Mouse (Mus musculus): Measurements from ENCODE around the gene Olfr56. TPM values are rescaled to one million over a fixed set of nuclear protein-coding genes. Genes with fewer than 3 reads are reported as not detected.
"Not testable (repeated sequence)": the region's sequence is repeated elsewhere in the genome, so short reads cannot be mapped to it uniquely, and the experiment has no call there.

The Olfr56 gene
- polyA plus RNA-seq, 1 experiment from 2014 or later: not detected

DNA sequence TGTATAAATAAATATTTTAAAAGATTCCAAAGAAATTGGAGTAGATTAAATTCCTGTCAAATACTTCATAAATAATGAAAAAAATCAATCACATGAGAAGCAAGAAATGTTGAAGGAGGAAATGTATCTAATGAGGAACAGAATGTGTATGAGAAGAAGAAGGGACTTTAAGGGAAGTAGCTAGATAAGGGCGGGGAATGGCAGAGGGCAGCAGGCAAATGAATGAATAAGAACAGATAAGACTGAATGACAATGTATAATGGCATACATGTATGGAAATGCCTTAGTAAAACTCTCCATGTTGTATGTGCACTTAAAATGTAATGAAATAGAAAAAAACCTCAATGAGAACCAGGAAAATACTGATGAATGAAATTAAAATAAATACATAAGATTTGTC is 89.7 kb downstream of the Olfr56 start:
- Histone ChIP-seq H3K27me3 (no peaks in the 10 kb centered on the region), H3K9ac (no peak overlapping the region), H3K4me3 (no peak overlapping the region), H3K4me2 (replicated peaks) (no peak overlapping the region), H3K36me3 (no peaks in the 10 kb centered on the region), H3K4me1 (no peaks in the 10 kb centered on the region), H3K9me3 (replicated peaks) (no peaks in the 10 kb centered on the region), H3K27ac (no peak overlapping the region)
- WGBS: 85% methylated on average over 1 of the region's 1 CpGs
- no peak for ATAC-seq (ENCODE audit: low FRiP score)

- H3K4me3 ChIP-seq; ATAC-seq (ENCODE audit: low FRiP score); H3K4me1 ChIP-seq; H3K9me3 ChIP-seq (replicated peaks); H3K27ac ChIP-seq; H3K9ac ChIP-seq; H3K27me3 ChIP-seq; H3K4me2 ChIP-seq (replicated peaks); H3K36me3 ChIP-seq: not testable (repeated sequence)
- WGBS: 78% methylated on average over 6 of the region's 6 CpGs
Observed at GRCm38 (mm10) chr11:49076001-49076757, 97.5 kb downstream of the Olfr56 start, which contains the start of gene Ifi47. Gene Ifi47, plus strand, starts transcription at chr11:49076587.

DNA sequence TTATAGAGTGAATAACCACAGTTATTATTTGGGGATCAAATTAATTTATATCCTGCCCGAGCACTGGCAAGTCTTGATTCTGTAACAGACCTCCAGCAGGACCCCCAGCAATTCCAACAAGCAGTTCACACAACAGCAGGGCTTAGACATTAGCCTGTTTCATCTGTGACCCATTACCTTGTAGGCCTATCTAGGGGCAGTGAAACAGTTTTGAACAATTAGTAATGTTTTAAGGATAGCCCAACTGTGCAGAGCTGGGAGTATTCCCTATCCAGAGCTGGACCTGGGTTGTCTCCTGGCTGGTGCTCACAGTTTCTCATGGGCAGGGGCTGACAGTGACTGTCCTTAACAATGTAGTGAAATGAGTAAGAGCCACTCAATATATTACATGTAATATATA is 98.3 kb downstream of the Olfr56 start:
- no peak overlapping the region for H3K4me2 ChIP-seq (replicated peaks)
- H3K4me3 ChIP-seq: no peak overlapping the region
- H3K27ac ChIP-seq: no peak overlapping the region
- ATAC-seq (ENCODE audit: low FRiP score): no peak
- H3K4me1 ChIP-seq: no peaks in the 10 kb centered on the region
- WGBS: 89% methylated on average over 1 of the region's 1 CpGs
- H3K9ac ChIP-seq: no peak overlapping the region
- no peaks in the 10 kb centered on the region for H3K27me3 ChIP-seq
- H3K9me3 ChIP-seq (replicated peaks): no peaks in the 10 kb centered on the region
- H3K36me3 ChIP-seq: no peaks in the 10 kb centered on the region

- no peak overlapping the region for H3K27ac ChIP-seq
- no peaks in the 10 kb centered on the region for H3K27me3 ChIP-seq
- H3K36me3 ChIP-seq: no peaks in the 10 kb centered on the region
- ATAC-seq (ENCODE audit: low FRiP score): no peak
- no peak overlapping the region for H3K4me2 ChIP-seq (replicated peaks)
- H3K9ac ChIP-seq: no peak overlapping the region
- no peaks in the 10 kb centered on the region for H3K4me1 ChIP-seq
- no peak overlapping the region for H3K4me3 ChIP-seq
- H3K9me3 ChIP-seq (replicated peaks): no peaks in the 10 kb centered on the region
- WGBS: 89% methylated on average over 3 of the region's 3 CpGs
Observed at GRCm38 (mm10) chr11:49078719-49079118, 100.0 kb downstream of the Olfr56 start.

- H3K9ac ChIP-seq: no peak overlapping the region
- no peak overlapping the region for H3K4me2 ChIP-seq (replicated peaks)
- no peaks in the 10 kb centered on the region for H3K36me3 ChIP-seq
- H3K4me1 ChIP-seq: no peaks in the 10 kb centered on the region
- H3K27ac ChIP-seq: no peak overlapping the region
- H3K9me3 ChIP-seq (replicated peaks): no peaks in the 10 kb centered on the region
- no peaks in the 10 kb centered on the region for H3K27me3 ChIP-seq
- no peak overlapping the region for H3K4me3 ChIP-seq
- no peak for ATAC-seq (ENCODE audit: low FRiP score)
- WGBS: 74% methylated on average over 1 of the region's 1 CpGs
Observed at GRCm38 (mm10) chr11:49080636-49081035, 101.9 kb downstream of the Olfr56 start.

DNA sequence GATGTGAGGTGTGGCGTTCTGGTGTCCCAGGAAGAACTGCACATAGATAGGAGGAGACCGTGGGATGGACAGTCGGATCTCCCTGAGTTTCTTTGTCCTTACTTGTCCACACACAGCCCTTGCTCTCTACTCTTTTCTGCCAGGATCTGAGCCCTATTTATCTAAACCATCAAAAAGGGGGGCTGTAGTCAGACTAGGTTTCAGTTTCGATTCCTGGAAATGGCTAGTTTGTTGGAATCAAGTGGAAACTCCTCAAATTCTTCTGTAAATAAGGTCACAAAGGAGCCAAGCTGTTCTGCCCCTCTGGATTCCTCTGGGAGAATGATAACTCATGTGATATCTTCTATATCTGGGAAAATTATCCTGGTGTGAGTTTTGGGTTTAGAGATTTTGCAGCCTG is 102.7 kb downstream of the Olfr56 start:
- Histone ChIP-seq H3K36me3 (no peaks in the 10 kb centered on the region), H3K9me3 (replicated peaks) (no peaks in the 10 kb centered on the region), H3K27me3 (no peaks in the 10 kb centered on the region), H3K4me1 (no peaks in the 10 kb centered on the region), H3K9ac (no peak overlapping the region), H3K27ac (no peak overlapping the region), H3K4me3 (no peak overlapping the region), H3K4me2 (replicated peaks) (no peak overlapping the region)
- no peak for ATAC-seq (ENCODE audit: low FRiP score)
- WGBS: 84% methylated on average over 4 of the region's 4 CpGs

- Histone ChIP-seq H3K4me3 (no peak overlapping the region), H3K36me3 (no peaks in the 10 kb centered on the region), H3K4me1 (no peaks in the 10 kb centered on the region), H3K9ac (no peak overlapping the region), H3K27ac (no peak overlapping the region), H3K4me2 (replicated peaks) (no peak overlapping the region), H3K27me3 (no peaks in the 10 kb centered on the region), H3K9me3 (replicated peaks) (no peaks in the 10 kb centered on the region)
- ATAC-seq (ENCODE audit: low FRiP score): no peak
- 84% methylated on average over 3 of the region's 3 CpGs for WGBS
Observed at GRCm38 (mm10) chr11:49081886-49082285, 103.2 kb downstream of the Olfr56 start.

GRCm38 (mm10) chr11:49083146-49083545 is 104.5 kb downstream of the Olfr56 start:
- Histone ChIP-seq H3K9me3 (replicated peaks) (no peaks in the 10 kb centered on the region), H3K4me1 (peaks cover 2% of the 10 kb centered on the region), H3K27ac (no peak overlapping the region), H3K36me3 (no peaks in the 10 kb centered on the region), H3K9ac (no peak overlapping the region), H3K27me3 (no peaks in the 10 kb centered on the region), H3K4me2 (replicated peaks) (no peak overlapping the region), H3K4me3 (no peak overlapping the region)
- 83% methylated on average over 1 of the region's 1 CpGs for WGBS
- ATAC-seq (ENCODE audit: low FRiP score): no peak

GRCm38 (mm10) chr11:49083808-49084207 is 105.1 kb downstream of the Olfr56 start:
- Histone ChIP-seq H3K4me2 (replicated peaks) (no peak overlapping the region), H3K27me3 (no peaks in the 10 kb centered on the region)

DNA sequence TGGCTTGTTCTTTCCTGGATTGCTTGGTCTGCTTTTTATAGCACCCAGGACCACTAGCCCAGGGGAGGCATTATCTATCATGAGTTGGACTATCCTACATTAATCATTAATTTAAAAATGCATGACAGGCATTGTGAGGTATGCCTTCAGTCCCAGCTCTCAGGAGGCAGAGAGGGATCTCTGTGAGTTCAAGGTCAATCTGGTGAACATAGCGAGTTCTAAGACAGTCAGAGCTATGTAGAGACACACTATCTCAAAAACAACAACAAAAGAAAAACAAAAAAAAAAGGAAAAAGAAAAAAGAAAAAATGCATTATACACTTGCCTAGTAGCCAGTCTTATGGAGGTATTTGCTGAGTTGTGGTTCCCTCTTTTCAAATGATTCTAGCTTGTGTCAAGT is 105.7 kb downstream of the Olfr56 start:
- Histone ChIP-seq H3K9me3 (replicated peaks) (no peaks in the 10 kb centered on the region), H3K36me3 (no peaks in the 10 kb centered on the region), H3K27me3 (no peaks in the 10 kb centered on the region), H3K4me3 (no peak overlapping the region), H3K4me1 (peaks cover 4% of the 10 kb centered on the region), H3K4me2 (replicated peaks) (no peak overlapping the region), H3K9ac (no peak overlapping the region), H3K27ac (no peak overlapping the region)
- ATAC-seq (ENCODE audit: low FRiP score): no peak
- WGBS: 77% methylated on average over 1 of the region's 1 CpGs

More at GRCm38 (mm10) chr11:49083808-49084207, 105.1 kb downstream of the Olfr56 start:
- Histone ChIP-seq H3K27ac (no peak overlapping the region), H3K36me3 (no peaks in the 10 kb centered on the region), H3K9me3 (replicated peaks) (no peaks in the 10 kb centered on the region), H3K4me3 (no peak overlapping the region), H3K4me1 (peaks cover 4% of the 10 kb centered on the region), H3K9ac (no peak overlapping the region)
- ATAC-seq (ENCODE audit: low FRiP score): no peak
- 83% methylated on average over 3 of the region's 3 CpGs for WGBS

- Histone ChIP-seq H3K4me1 (peaks cover 4% of the 10 kb centered on the region), H3K4me3 (no peak overlapping the region), H3K27ac (no peak overlapping the region), H3K4me2 (replicated peaks) (no peak overlapping the region), H3K36me3 (no peaks in the 10 kb centered on the region), H3K9ac (no peak overlapping the region), H3K27me3 (no peaks in the 10 kb centered on the region), H3K9me3 (replicated peaks) (no peaks in the 10 kb centered on the region)
- ATAC-seq (ENCODE audit: low FRiP score): no peak
- 41% methylated on average over 3 of the region's 3 CpGs for WGBS
Observed at GRCm38 (mm10) chr11:49084875-49085274, 106.2 kb downstream of the Olfr56 start.

DNA sequence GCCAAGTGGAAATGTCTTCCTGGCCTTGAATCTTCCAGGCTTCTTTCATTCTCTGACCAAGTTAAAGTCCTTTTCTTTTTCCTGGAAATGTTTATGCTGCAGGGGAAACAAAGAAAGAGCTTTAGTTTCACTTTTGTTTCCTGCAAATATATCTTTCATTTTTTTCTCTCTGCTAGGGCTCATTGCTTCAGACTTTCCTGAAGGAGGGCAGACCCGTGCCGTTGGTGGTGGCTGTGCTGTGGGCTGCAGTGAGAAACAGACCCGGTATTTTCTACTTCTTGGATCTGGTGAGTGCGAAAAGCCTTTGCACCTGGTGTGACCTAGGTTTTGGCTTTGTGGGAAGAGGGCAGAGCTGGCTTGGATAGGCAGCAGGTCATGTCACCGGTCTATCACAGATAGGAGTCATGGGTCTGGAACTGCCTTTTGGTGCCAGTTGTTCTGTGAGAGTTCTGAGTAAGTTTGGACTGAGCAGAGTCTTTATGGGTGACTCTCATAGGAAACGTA is 108.2 kb downstream of the Olfr56 start:
- 87% methylated on average over 6 of the region's 6 CpGs for WGBS
- Histone ChIP-seq H3K27me3 (no peaks in the 10 kb centered on the region), H3K27ac (no peak overlapping the region), H3K4me1 (peaks cover 4% of the 10 kb centered on the region), H3K4me3 (no peak overlapping the region), H3K4me2 (replicated peaks) (no peak overlapping the region), H3K36me3 (no peaks in the 10 kb centered on the region), H3K9me3 (replicated peaks) (no peaks in the 10 kb centered on the region), H3K9ac (no peak overlapping the region)
- no peak for ATAC-seq (ENCODE audit: low FRiP score)

All from hindbrain, embryonic 12.5 days (tissue).